Mouse (Mus musculus): ENCODE measurements at regions not wholly inside any gene's neighbourhood (a gene's known extent, or its start where the extent isn't known, plus 50 kb on each side); places are given as distances from the start of the nearest gene placed in this dataset.

- Histone ChIP-seq H3K4me3 (ENCODE audit: insufficient read depth, low read length) (no peak overlapping the region), H3K4me1 (ENCODE audit: control insufficient read depth, insufficient read depth, low read length) (no peaks in the 10 kb centered on the region), H3K27ac (ENCODE audit: insufficient read depth, low read length) (no peak overlapping the region)
- no peak for TF ChIP-seq CTCF (IDR thresholded peaks at IDR 0.05; ENCODE audit: borderline replicate concordance, insufficient read depth, low read length)
- TF ChIP-seq POLR2A (IDR thresholded peaks at IDR 0.05; ENCODE audit: low read depth, low read length), result no peak
These were observed 89.5 kb upstream of the Kdm8 start for GRCm38 (mm10) chr7:125354956-125355355.

GRCm38 (mm10) chr7:125358016-125358415 is 86.5 kb upstream of the Kdm8 start:
- TF ChIP-seq CTCF (IDR thresholded peaks at IDR 0.05; ENCODE audit: borderline replicate concordance, insufficient read depth, low read length) (no peak), POLR2A (IDR thresholded peaks at IDR 0.05; ENCODE audit: low read depth, low read length) (no peak)
- Histone ChIP-seq H3K4me1 (ENCODE audit: control insufficient read depth, insufficient read depth, low read length) (no peaks in the 10 kb centered on the region), H3K4me3 (ENCODE audit: insufficient read depth, low read length) (no peak overlapping the region), H3K27ac (ENCODE audit: insufficient read depth, low read length) (no peak overlapping the region)

GRCm38 (mm10) chr7:125383021-125383420 is 61.5 kb upstream of the Kdm8 start:
- Histone ChIP-seq H3K4me1 (ENCODE audit: control insufficient read depth, insufficient read depth, low read length) (no peaks in the 10 kb centered on the region), H3K27ac (ENCODE audit: insufficient read depth, low read length) (no peak overlapping the region; the same call in 1 of the 2 replicates), H3K4me3 (ENCODE audit: insufficient read depth, low read length) (no peak overlapping the region)
- TF ChIP-seq POLR2A (IDR thresholded peaks at IDR 0.05; ENCODE audit: low read depth, low read length) (no peak), CTCF (IDR thresholded peaks at IDR 0.05; ENCODE audit: borderline replicate concordance, insufficient read depth, low read length) (no peak)

DNA sequence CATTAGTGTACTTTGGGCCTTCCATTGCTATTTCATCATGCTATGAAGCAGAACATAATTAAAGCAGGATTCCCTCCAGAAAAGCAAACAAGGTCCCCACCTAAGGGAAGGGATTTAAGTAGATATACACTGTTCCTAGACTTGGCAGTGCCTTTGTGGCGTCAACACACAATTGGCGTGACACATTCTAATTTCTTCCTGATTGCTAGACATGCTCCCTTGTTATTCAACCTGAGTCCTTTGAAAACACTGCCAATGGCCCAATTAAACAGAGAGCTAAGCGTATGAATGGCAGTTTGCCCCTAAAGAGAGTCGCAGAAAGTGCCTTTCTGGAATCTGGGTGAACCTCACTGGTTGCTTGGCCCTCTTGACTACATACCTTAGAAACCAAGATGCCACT is 60.3 kb upstream of the Kdm8 start:
- Histone ChIP-seq H3K4me3 (ENCODE audit: insufficient read depth, low read length) (no peak overlapping the region), H3K4me1 (ENCODE audit: control insufficient read depth, insufficient read depth, low read length) (no peaks in the 10 kb centered on the region), H3K27ac (ENCODE audit: insufficient read depth, low read length) (no peak overlapping the region)
- TF ChIP-seq CTCF (IDR thresholded peaks at IDR 0.05; ENCODE audit: borderline replicate concordance, insufficient read depth, low read length) (no peak), POLR2A (IDR thresholded peaks at IDR 0.05; ENCODE audit: low read depth, low read length) (no peak)

GRCm38 (mm10) chr7:125392536-125392935 is 51.9 kb upstream of the Kdm8 start:
- no peak overlapping the region for H3K4me3 ChIP-seq (ENCODE audit: insufficient read depth, low read length)
- H3K4me1 ChIP-seq (ENCODE audit: control insufficient read depth, insufficient read depth, low read length), result no peaks in the 10 kb centered on the region; the same call in 1 of the 2 replicates
- H3K27ac ChIP-seq (ENCODE audit: insufficient read depth, low read length), result no peak overlapping the region
- TF ChIP-seq CTCF (IDR thresholded peaks at IDR 0.05; ENCODE audit: borderline replicate concordance, insufficient read depth, low read length) (no peak), POLR2A (IDR thresholded peaks at IDR 0.05; ENCODE audit: low read depth, low read length) (no peak)

- no peak for TF ChIP-seq POLR2A (IDR thresholded peaks at IDR 0.05; ENCODE audit: low read depth, low read length)
- TF ChIP-seq CTCF (IDR thresholded peaks at IDR 0.05; ENCODE audit: borderline replicate concordance, insufficient read depth, low read length), result no peak
These were observed 51.2 kb upstream of the Kdm8 start for GRCm38 (mm10) chr7:125393228-125393627.

DNA sequence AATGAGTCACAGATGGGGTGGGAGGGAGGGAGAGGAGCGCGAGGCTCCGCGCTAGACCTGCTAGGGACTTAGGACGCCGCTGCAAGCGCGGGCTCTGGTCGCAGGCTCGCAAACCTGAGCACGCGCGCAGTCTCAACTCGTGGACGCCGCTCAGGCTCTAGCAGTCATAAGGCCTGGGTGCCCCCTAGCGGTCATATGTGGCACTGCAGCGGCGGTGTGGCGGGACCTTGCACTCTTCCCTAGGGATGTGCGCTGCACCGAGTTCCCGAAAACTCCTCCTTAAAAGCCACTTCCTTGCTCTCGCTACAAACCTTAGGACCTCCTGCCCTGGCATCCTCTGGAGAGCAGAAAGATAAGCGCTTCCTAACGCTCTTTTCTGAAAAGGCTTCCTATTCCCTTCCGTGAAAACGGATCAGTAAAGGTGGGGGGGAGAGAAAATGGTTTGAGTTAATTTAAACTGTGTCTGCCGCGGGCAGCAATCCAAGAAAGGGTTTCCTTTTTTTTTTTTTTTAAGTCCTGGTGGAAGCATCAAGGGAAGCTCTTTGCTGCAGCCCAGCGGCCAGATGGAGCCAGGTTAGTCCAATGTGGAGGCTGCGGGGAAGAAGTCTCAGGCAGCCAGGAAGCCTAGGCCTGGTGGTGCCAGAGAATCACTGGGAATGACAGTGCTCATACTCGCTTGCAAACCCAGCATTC is 50.7 kb upstream of the Kdm8 start:
- Histone ChIP-seq H3K27ac (ENCODE audit: insufficient read depth, low read length) (no peak overlapping the region), H3K4me3 (ENCODE audit: insufficient read depth, low read length) (peak overlapping the region; percentile 31), H3K4me1 (ENCODE audit: control insufficient read depth, insufficient read depth, low read length) (no peaks in the 10 kb centered on the region; the same call in 1 of the 2 replicates)
- TF ChIP-seq POLR2A (IDR thresholded peaks at IDR 0.05; ENCODE audit: low read depth, low read length) (no peak), CTCF (IDR thresholded peaks at IDR 0.05; ENCODE audit: borderline replicate concordance, insufficient read depth, low read length) (peak; percentile 96)

More at GRCm38 (mm10) chr7:125393228-125393627, 51.2 kb upstream of the Kdm8 start:
- H3K4me3 ChIP-seq (ENCODE audit: insufficient read depth, low read length), result peak overlapping the region; percentile 17; the same call in 1 of the 2 replicates
- H3K4me1 ChIP-seq (ENCODE audit: control insufficient read depth, insufficient read depth, low read length), result no peaks in the 10 kb centered on the region; the same call in 1 of the 2 replicates
- no peak overlapping the region for H3K27ac ChIP-seq (ENCODE audit: insufficient read depth, low read length)
